Mouse (Mus musculus): Measurements from ENCODE around the gene Il17ra.

- 0 out of 2 replicates have a peak, but pooled peaks have one; percentile 24 for TF ChIP-seq CTCF (IDR thresholded peaks at IDR 0.05; ENCODE audit: insufficient read depth, low read depth, low read length)
- TF ChIP-seq POLR2A (IDR thresholded peaks at IDR 0.05; ENCODE audit: insufficient read depth, low read depth, low read length): peak; percentile 98
Observed at GRCm38 (mm10) chr6:120531020-120531965, 68.2 kb downstream of the Il17ra start, which contains the start of gene Hdhd5.
